Mouse (Mus musculus) thymus, adult 2 months (tissue): ENCODE measurements at regions not wholly inside any gene's neighbourhood (a gene's known extent, or its start where the extent isn't known, plus 50 kb on each side); places are given as distances from the start of the nearest gene placed in this dataset.

Experiments
- CTCF ChIP-seq: fragments of 200-500 bp; IDR thresholded peaks from 2 replicates; pipeline ENCODE4 v1.5.1; 2012; ENCODE audit warnings: mild to moderate bottlenecking, control low read depth, low read length, moderate library complexity, borderline replicate concordance; ENCODE audit not compliant: control insufficient read depth, poor library complexity, insufficient read depth; ENCODE audit errors: extremely low read depth
- POLR2A ChIP-seq: fragments of 200-500 bp; IDR thresholded peaks from 2 replicates; pipeline ENCODE4 v1.6.1; 2012; ENCODE audit warnings: mild to moderate bottlenecking, low read length, control low read depth, moderate library complexity; ENCODE audit not compliant: control insufficient read depth, poor library complexity, insufficient read depth; ENCODE audit errors: extremely low read depth

- TF ChIP-seq CTCF: no peak
- TF ChIP-seq POLR2A: no peak
Observed at GRCm38 (mm10) chr5:111857200-111857599, 123.5 kb downstream of the Gm26897 start.
